Mouse (Mus musculus): ENCODE results near the gene She.

Gene She

GRCm38 (mm10) chr3:89882556-89883181 lies 51.5 kb downstream of the She start:
- no peak for DNase-seq (ENCODE audit: low read depth, low spot score)

- DNase-seq (ENCODE audit: low read depth, low spot score) = no peak
These were observed 52.4 kb downstream of the She start for GRCm38 (mm10) chr3:89883582-89884041.

DNA sequence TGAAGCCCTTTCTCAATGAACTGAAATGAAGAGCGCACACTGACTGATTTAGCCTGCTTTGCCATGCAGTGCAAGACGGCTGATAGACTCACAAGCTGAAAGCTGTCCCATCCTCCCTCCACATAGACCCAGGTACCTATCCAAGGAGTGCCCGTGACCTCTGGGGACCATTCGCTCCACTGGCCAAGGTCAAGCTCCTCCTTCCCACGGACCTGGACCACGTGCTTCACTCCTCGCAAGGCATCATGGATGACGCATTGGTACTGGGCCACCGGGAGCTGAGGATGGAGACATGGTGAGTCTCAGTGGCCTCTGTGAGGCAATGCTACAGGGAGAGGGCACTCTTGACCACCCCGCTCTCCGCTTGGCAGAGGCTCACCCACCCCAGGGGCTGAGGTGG lies 54.6 kb downstream of the She start:
- DNase-seq (ENCODE audit: low read depth, low spot score) = no peak

DNA sequence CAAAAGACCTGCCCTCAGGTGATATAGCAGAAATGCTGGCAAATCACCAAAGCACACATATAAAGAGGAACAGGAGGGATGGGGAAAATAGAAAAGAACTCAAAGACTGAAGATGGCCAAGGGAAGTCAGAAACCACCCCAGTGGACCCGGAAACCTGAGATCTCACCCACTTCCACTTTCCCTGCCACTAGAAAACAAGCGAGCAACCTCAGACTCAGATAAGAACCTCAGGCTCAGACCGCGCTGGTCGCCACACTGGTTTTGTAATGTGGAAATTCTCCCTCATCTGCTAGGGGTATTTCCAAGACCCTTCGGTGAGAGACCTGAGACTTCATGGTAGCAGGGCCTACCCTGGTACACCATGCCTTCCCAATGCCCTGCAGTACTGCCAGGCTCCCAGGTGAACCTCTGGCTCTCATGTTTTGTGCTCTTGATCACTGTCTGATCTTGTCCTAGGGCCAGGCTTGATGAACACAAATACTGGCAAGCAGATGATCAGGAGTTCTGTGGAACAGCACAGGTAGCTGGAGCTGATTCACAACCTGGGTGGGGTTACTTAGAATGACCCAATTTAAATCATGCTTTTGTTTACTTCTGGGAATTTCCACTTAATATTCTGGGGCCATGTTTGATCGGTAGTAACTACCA lies 56.5 kb downstream of the She start:
- no peak for DNase-seq (ENCODE audit: low read depth, low spot score)

DNA sequence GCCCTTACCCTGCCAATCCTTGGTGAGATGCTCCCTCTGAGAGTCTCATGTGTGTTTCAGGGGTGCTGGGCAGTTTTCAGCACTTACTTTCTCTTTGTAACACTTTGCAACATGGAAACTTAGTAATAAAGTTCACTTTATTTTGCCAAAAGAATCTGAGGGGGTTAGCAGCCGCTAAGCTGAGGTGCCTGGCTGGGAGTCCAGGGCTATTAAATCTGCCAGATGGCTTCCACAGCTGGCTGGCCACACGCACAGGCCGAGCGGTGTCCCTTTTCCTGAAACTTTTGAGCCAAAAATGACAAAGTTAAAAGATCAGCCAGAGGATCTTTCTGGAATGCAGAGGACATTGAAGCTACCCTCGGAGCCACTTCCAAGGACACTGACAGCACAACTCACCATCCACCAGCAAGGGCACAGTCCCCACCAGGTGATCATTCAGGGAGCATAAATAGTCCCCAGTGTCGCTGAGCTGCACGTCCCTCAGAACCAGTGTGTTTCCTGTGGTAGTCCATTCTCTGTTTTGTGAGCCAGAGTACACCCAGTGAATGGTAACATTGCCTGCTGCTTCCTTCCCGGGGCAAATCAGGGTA lies 58.8 kb downstream of the She start:
- no peak for DNase-seq (ENCODE audit: low read depth, low spot score)

GRCm38 (mm10) chr3:89891696-89892095 lies 60.5 kb downstream of the She start:
- no peak for DNase-seq (ENCODE audit: low read depth, low spot score)

DNA sequence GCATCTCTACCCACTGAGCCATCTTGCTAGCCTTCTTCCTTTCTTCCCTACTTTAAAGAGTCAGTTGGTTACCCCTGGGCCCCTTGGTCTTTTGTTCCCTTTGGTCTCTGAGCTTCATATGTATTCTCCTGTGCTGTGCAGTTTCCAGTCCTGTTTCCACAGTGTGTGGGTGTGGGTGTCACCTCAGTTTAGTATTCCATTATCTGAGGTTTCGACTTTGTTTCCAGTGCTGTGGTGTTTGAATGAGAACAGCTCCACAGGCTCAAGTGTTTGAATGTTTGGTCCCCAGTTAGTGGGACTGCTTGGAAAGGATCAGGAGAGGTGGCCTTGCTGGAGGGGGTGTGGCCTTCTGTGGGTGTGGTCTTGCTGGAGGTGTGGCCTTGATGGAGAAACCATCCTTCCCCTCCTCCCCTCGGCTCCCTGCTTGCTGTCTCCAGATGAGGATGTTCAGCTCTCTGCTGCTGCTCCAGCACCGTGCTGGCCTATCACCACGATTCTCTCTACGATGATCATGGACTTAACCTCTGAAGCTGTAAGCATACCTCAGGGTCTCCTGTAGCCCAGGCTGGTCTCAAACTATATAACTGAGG lies 61.4 kb downstream of the She start:
- DNase-seq (ENCODE audit: low read depth, low spot score) = no peak

GRCm38 (mm10) chr3:89896571-89896970 lies 65.4 kb downstream of the She start:
- no peak for DNase-seq (ENCODE audit: low read depth, low spot score)

DNA sequence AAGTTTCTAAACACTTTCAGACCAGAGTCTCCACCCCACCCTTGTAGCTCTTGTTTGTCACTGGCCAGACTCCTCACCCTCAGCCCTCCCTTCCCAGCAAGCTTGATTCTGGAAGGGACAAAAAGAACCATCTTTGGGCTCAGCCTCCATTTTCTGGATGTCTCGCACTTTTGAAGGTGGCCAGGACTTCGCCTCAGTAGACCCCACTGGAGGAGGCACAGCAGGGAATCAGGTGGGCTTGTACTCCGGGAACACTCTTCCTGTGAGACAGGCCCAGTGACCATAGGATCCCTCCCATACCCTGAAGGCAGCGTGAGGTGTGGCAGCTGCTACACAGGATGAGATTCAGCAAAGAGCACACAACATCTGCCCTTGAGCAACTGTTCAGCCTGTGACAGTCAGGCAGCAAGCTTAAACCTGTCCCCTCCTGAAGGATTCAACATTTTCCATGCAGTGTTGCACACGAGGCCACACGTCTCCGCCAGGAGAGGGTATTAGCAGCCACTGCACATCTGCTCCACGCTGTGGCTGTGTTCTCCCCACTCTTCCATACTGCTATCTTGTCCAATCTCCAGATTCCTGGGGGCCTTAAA lies 66.1 kb downstream of the She start:
- DNase-seq (ENCODE audit: low read depth, low spot score) = no peak

- DNase-seq (ENCODE audit: low read depth, low spot score) = no peak
These were observed 66.8 kb downstream of the She start for GRCm38 (mm10) chr3:89898011-89898410.

GRCm38 (mm10) chr3:89898870-89899510 lies 67.8 kb downstream of the She start:
- DNase-seq (ENCODE audit: low read depth, low spot score) = no peak

- no peak for DNase-seq (ENCODE audit: low read depth, low spot score)
These were observed 68.3 kb downstream of the She start for GRCm38 (mm10) chr3:89899511-89899908.

DNA sequence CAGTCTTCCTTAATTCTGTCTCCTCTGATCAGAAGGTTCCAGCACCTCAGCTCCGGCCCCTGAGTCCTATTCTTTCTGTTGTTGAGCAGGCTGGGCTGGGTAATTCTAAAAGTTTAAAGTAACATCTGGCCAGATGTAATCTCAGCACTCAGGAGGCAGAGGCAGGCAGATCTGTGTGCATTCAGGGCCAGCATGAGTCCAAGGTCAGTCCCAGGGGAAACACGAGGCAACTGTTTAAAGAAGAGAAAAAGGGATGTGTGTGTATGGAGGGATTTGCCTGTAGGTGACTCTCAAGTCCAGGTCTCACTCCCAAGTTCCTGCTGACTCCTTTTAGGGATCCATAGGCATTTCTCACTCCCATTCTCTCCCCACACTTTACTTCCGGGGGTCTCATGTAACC lies 76.7 kb downstream of the She start:
- no peak for DNase-seq (ENCODE audit: low read depth, low spot score)

All from retina, adult 2 months (tissue).